Mouse (Mus musculus): Measurements from ENCODE around the gene Slc9a9.

DNA sequence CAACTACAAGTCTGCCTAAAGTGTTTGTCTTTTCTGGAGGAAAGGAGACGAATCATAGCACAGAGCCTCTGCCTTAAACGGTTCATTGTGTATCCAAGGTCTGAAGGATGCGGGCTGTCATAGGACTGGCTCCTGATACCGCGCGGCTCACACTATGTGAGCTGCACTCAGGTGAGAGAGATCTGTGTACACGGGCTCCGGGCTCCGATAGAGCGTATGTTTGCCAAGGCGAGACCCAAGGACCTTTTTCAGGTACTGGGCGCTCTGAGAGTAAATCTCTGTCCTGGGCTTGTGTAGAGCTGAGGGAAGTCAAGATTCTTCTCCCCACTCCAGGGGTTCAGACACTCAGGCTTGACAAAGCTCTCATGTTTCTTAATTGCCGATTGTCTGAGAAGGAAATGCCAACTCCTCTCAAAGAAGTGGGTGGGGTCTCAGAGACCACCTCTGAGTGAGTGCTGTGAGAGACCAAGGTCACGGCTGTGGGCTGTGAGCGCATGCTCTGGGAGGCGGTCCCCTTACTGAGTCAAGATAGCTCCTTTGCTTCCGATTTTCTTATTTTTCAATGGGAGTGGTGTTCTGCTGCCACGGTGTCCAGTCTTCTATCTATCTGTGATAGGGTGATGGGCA is 10.9 kb downstream of the Slc9a9 start:
- TF ChIP-seq CTCF (IDR thresholded peaks at IDR 0.05; ENCODE audit: low read depth, low read length) (no peak), POLR2A (IDR thresholded peaks at IDR 0.05; ENCODE audit: borderline replicate concordance, low read depth, low read length) (no peak)
